Mouse (Mus musculus) brain, embryonic 14.5 days (tissue): ENCODE measurements around the gene Cpsf4.

Experiments used
- CTCF ChIP-seq: fragments of 200-500 bp; IDR thresholded peaks from 2 replicates; pipeline ENCODE4 v1.5.1; 2012; ENCODE audit warnings: inconsistent platforms, mild to moderate bottlenecking, moderate library complexity, borderline replicate concordance; ENCODE audit not compliant: insufficient read depth, insufficient read length; ENCODE audit errors: extremely low read depth
- POLR2A ChIP-seq: fragments of 200-500 bp; IDR thresholded peaks from 2 replicates; pipeline ENCODE4 v1.6.1; 2012; ENCODE audit warnings: mild to moderate bottlenecking, inconsistent platforms, borderline replicate concordance; ENCODE audit not compliant: poor library complexity, insufficient read depth, insufficient read length, severe bottlenecking; ENCODE audit errors: extremely low read depth

DNA sequence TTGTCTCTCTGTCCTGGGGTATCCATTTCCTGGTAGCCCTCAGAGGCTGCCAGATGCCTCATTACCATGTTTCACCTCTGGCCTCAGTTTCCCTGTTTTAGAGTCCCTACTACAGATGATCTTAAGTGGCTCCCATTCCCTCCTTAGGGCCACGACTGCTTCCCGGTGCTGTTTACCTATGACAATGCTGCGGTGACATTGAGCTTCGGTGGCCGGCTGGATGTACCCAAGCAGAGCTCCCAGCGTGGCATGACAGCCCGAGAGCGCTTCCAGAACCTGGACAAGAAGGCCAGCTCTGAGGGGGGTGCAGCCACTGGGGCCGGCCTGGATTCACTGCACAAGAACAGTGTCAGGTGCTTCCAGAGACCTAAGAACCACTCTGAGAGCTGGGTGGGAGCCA lies 40.4 kb upstream of the Cpsf4 start:
- no peak for TF ChIP-seq CTCF
- no peak for TF ChIP-seq POLR2A
